Mouse (Mus musculus) stomach, embryonic 16.5 days (tissue): ENCODE results near the gene Gulp1. TPM values are rescaled to one million over a fixed set of nuclear protein-coding genes. Genes with fewer than 3 reads are reported as not detected.
A peak's percentile ranks its signal among the peaks of the same experiment; 100 is the strongest.

Source experiments
- ATAC-seq: fragments of 200-750 bp; cut with Nextera tagmentation; 2 replicates; pipeline ENCODE4 v1.8.0; 2017; ENCODE audit warnings: moderate number of reproducible peaks, moderate TSS enrichment; ENCODE audit not compliant: insufficient read depth, low FRiP score
- H3K27ac ChIP-seq: fragments of 300-500 bp; sonication (generic); 2 replicates; pipeline ENCODE4 v1.5.1; 2014; ENCODE audit warnings: low read length
- H3K27me3 ChIP-seq: fragments of 300-500 bp; sonication (generic); 2 replicates; pipeline ENCODE4 v1.6.1; 2014; ENCODE audit warnings: low read length, control low read depth, mixed read lengths; ENCODE audit not compliant: control insufficient read depth, insufficient read depth
- H3K36me3 ChIP-seq: fragments of 300-500 bp; sonication (generic); 2 replicates; pipeline ENCODE4 v1.6.1; 2014; ENCODE audit warnings: low read length; ENCODE audit not compliant: control insufficient read depth, insufficient read depth
- H3K4me1 ChIP-seq: fragments of 300-500 bp; sonication (generic); 2 replicates; pipeline ENCODE4 v1.6.1; 2014; ENCODE audit warnings: low read length, control low read depth, mixed read lengths; ENCODE audit not compliant: control insufficient read depth, insufficient read depth
- H3K4me2 ChIP-seq: fragments of 300-500 bp; sonication (generic); 2 replicates; pipeline ENCODE4 v1.6.1; 2014; ENCODE audit warnings: low read depth, low read length, mixed read lengths
- H3K4me3 ChIP-seq: fragments of 300-500 bp; sonication (generic); replicated peaks from 2 replicates; pipeline ENCODE4 v1.5.1; 2014; ENCODE audit warnings: mild to moderate bottlenecking, low read length
- H3K9ac ChIP-seq: fragments of 300-500 bp; sonication (generic); 2 replicates; pipeline ENCODE4 v1.6.1; 2014; ENCODE audit warnings: low read length
- H3K9me3 ChIP-seq: fragments of 300-500 bp; sonication (generic); replicated peaks from 2 replicates; pipeline ENCODE4 v1.6.1; 2016; ENCODE audit warnings: low read length, control low read depth; ENCODE audit not compliant: control insufficient read depth
- WGBS: fragments of 180-500 bp; shearing (Covaris S2); extraction: QIAGEN DNeasy Blood & Tissue Kit; methylation state at CpG from one replicate; pipeline ENCODE4 v1.1.7; 2014; 5-methylcytosine and 5-hydroxymethylcytosine counted together
- polyA plus RNA-seq: library from polyadenylated mRNA; unstranded; fragments of >200 nt; fragmentation: Nextera tagmentation; extraction: Ambion mirVana; gene quantifications from 2 replicates; pipeline ENCODE4 v1.2.1, GENCODE M21; 2015

Gene Gulp1
- polyA plus RNA-seq, 1 experiment from 2014 or later = 21.4 TPM

GRCm38 (mm10) chr1:44678974-44679373 is 127.7 kb downstream of the Gulp1 start:
- ATAC-seq = no peak
- Histone ChIP-seq H3K9ac (no peak overlapping the region), H3K36me3 (no peaks in the 10 kb centered on the region), H3K27ac (peak overlapping the region; percentile 42), H3K27me3 (no peaks in the 10 kb centered on the region), H3K4me2 (no peak overlapping the region), H3K4me3 (no peak overlapping the region), H3K9me3 (no peaks in the 10 kb centered on the region), H3K4me1 (no peaks in the 10 kb centered on the region; the same call in 1 of the 2 replicates)
- WGBS = 63% methylated on average over 3 of the region's 3 CpGs

DNA sequence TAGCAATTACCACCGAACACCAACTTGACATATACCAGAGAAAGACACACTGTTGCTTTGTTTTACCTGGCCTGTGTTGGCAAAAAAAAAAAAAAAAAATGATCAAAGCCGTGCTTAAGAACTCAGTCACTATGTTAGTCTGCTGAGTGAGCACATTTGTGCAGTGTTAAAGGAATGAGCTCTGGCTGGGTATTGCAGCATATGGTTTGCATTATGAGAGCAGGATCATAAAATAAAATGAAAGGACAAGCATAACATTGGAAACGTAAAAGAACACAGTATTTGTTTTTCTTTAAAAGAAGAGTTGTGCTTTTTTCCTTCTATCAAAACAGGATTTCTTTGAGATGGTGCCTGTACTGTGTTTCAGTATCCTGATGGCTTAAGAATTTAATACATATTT is 128.1 kb downstream of the Gulp1 start:
- H3K27ac ChIP-seq = no peak overlapping the region
- no peaks in the 10 kb centered on the region for H3K36me3 ChIP-seq
- ATAC-seq = no peak
- H3K27me3 ChIP-seq = no peaks in the 10 kb centered on the region
- no peak overlapping the region for H3K9ac ChIP-seq
- WGBS = 42% methylated on average over 3 of the region's 3 CpGs
- no peaks in the 10 kb centered on the region; the same call in 1 of the 2 replicates for H3K4me1 ChIP-seq
- H3K9me3 ChIP-seq = no peaks in the 10 kb centered on the region
- no peak overlapping the region for H3K4me2 ChIP-seq
- no peak overlapping the region for H3K4me3 ChIP-seq

GRCm38 (mm10) chr1:44682556-44682955 is 131.2 kb downstream of the Gulp1 start:
- Histone ChIP-seq H3K4me2 (no peak overlapping the region), H3K4me3 (no peak overlapping the region), H3K36me3 (no peaks in the 10 kb centered on the region), H3K9ac (no peak overlapping the region), H3K4me1 (no peaks in the 10 kb centered on the region; the same call in 1 of the 2 replicates), H3K27ac (no peak overlapping the region), H3K9me3 (no peaks in the 10 kb centered on the region), H3K27me3 (no peaks in the 10 kb centered on the region)
- ATAC-seq = no peak
- 44% methylated on average over 2 of the region's 2 CpGs for WGBS

DNA sequence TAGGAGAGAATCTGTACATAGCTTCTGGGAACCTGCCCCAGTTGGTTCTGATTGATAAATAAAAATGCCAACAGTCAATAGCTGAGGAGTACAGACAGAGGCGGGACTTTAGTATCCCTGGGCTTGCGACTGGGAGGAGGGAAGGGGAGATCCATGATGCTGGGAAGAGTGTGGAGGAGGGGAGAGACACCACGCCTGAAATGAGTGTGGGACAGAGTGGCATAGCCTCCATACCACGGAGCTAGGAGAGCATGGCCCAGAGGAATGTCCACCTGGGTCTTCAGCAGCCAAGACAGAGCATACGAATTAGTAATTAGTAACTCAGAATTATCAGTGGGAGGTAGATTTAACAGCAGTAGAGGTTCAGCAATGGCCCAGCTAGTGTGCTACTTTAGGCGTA is 132.4 kb downstream of the Gulp1 start:
- Histone ChIP-seq H3K27ac (no peak overlapping the region), H3K4me1 (no peaks in the 10 kb centered on the region; the same call in 1 of the 2 replicates), H3K4me3 (no peak overlapping the region), H3K9ac (no peak overlapping the region), H3K9me3 (no peaks in the 10 kb centered on the region), H3K27me3 (no peaks in the 10 kb centered on the region), H3K36me3 (no peaks in the 10 kb centered on the region), H3K4me2 (no peak overlapping the region)
- 74% methylated on average over 6 of the region's 6 CpGs for WGBS
- ATAC-seq = no peak

DNA sequence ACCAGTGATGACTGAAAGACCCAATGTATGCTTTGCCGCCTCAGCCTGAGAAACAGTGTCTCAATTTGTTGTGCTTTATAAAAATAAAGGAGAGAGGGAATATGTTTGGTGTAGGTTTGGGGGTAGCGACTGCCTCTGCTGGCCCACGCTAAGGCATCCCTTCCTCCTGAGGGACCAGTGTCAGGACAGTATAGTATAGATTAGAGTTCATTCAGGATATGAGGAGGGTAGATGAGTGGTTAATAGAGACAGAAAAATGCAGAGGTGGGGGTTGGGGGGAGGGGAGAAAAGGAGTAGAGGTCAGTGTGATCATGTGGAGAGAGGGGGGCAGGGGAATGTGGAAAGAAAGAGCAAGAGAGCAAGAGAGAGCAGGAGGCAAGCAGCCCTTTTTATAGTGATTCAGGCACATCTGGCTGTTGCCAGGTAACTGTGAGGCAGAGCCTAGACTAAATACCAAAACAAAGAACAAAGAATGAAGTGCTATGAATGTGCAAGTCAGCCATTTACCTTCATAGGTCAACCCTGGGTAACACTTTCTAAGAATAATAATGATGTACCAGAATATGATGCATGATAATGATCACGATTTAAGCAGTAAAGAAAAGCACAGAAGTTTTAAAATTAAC is 169.6 kb downstream of the Gulp1 start:
- Histone ChIP-seq H3K4me2 (no peak overlapping the region), H3K36me3 (no peaks in the 10 kb centered on the region), H3K27ac (no peak overlapping the region), H3K9ac (no peak overlapping the region), H3K4me3 (no peak overlapping the region), H3K27me3 (no peaks in the 10 kb centered on the region), H3K9me3 (no peaks in the 10 kb centered on the region), H3K4me1 (no peaks in the 10 kb centered on the region)
- WGBS = 84% methylated on average over 4 of the region's 4 CpGs
- no peak for ATAC-seq

DNA sequence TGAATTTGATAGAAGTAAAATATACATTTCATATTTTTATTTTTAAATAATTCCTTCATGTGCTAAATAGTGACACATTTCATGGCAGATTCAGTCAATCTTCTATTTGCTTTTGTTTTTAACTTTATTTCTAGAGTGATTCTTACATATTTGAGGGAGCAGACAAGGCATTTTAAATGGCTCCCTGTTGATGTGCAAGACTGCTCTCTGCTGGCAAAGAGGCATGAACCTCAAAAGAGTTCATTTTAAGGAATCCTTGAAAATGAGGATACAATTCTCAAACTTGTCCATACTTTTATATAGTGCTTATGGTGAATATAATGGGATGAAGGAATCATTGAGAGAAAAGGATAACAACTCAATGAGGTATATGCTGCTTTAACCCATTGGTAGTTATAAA is 189.9 kb downstream of the Gulp1 start:
- H3K36me3 ChIP-seq = no peaks in the 10 kb centered on the region
- H3K4me1 ChIP-seq = no peaks in the 10 kb centered on the region
- no peaks in the 10 kb centered on the region for H3K27me3 ChIP-seq
- no peak for ATAC-seq
- no peaks in the 10 kb centered on the region for H3K9me3 ChIP-seq
- H3K4me2 ChIP-seq = no peak overlapping the region
- no peak overlapping the region for H3K9ac ChIP-seq
- no peak overlapping the region for H3K4me3 ChIP-seq
- H3K27ac ChIP-seq = no peak overlapping the region

- no peaks in the 10 kb centered on the region for H3K27me3 ChIP-seq
- ATAC-seq = no peak
- H3K4me2 ChIP-seq = no peak overlapping the region
- no peaks in the 10 kb centered on the region for H3K9me3 ChIP-seq
- no peaks in the 10 kb centered on the region for H3K36me3 ChIP-seq
- WGBS = 4% methylated on average over 2 of the region's 2 CpGs
- no peak overlapping the region for H3K4me3 ChIP-seq
- no peak overlapping the region for H3K27ac ChIP-seq
- no peaks in the 10 kb centered on the region for H3K4me1 ChIP-seq
- H3K9ac ChIP-seq = no peak overlapping the region
Measured at GRCm38 (mm10) chr1:44745711-44746110, 194.4 kb downstream of the Gulp1 start.

DNA sequence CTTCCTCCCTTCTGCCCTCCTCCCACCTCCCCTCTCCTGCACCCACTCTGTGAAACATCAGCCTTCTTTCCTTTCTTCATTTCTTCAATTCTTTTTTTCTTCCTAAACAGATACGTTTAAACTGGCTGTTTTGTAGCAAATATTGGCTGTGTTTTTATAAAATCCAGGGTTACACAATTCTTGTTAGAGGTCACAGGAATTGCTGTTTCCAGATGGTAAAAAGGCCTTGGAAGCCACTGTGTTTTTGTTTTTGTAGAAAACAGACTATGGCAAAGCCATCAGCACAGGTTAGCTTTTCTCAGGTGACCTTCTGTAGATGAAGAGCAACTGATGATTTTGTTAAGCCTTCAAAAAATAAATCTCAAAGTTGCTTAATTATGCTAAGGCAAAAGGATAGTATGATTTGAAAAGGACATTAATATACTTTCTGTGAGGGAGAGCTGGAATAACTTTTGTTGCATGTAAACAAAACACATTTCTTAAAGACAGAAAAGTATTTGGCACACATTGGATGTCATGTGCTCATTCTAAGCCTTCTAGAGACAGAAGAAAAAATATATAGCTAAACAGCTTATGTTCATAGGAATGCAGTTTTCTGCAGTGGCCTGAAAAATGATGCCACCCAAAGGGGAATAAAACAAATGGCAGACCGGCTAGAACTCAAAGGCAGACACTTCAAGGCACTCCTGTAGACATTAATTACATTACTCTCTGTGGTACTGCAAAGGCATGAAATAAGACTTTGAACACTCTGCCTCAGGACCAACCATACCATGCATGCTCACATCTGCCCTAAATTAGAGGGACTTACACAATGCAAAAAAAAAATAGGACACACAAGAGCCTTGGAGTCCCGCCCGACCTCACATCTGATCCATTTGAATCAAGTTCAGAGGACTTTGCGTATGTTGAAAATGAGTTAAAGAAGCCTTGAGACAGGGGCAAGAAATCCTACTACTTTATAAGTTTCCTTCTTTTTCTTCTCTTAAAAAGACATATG is 199.7 kb downstream of the Gulp1 start:
- H3K4me3 ChIP-seq = no peak overlapping the region

GRCm38 (mm10) chr1:44778251-44778650 is 226.9 kb downstream of the Gulp1 start:
- 59% methylated on average over 1 of the region's 1 CpGs for WGBS
- no peak for ATAC-seq
- Histone ChIP-seq H3K4me3 (no peak overlapping the region), H3K9ac (no peak overlapping the region), H3K4me1 (no peaks in the 10 kb centered on the region), H3K27ac (no peak overlapping the region), H3K27me3 (no peaks in the 10 kb centered on the region), H3K36me3 (no peaks in the 10 kb centered on the region), H3K9me3 (no peaks in the 10 kb centered on the region), H3K4me2 (no peak overlapping the region)

More for the DNA sequence above, 199.7 kb downstream of the Gulp1 start:
- H3K4me2 ChIP-seq = no peak overlapping the region
- H3K27me3 ChIP-seq = no peaks in the 10 kb centered on the region
- no peaks in the 10 kb centered on the region for H3K9me3 ChIP-seq
- WGBS = 54% methylated on average over 5 of the region's 5 CpGs
- no peak for ATAC-seq
- H3K4me1 ChIP-seq = no peaks in the 10 kb centered on the region
- H3K9ac ChIP-seq = no peak overlapping the region
- peak overlapping the region; percentile 58 for H3K27ac ChIP-seq
- H3K36me3 ChIP-seq = no peaks in the 10 kb centered on the region
